Mouse (Mus musculus) forelimb bud, embryonic 11.5 days (tissue): ENCODE results near the gene Optn.
A peak's percentile ranks its signal among the peaks of the same experiment; 100 is the strongest.

Source experiments
- DNase-seq: peaks from one replicate; pipeline ENCODE4 v3.0.0-alpha.2; 2012; ENCODE audit warnings: low read depth, low spot score

Gene Optn

GRCm38 (mm10) chr2:5061133-5061708 lies 2.6 kb downstream of the Optn start:
- DNase-seq: no peak

GRCm38 (mm10) chr2:5059997-5060396 lies 3.9 kb downstream of the Optn start:
- no peak for DNase-seq

GRCm38 (mm10) chr2:5058436-5058835 lies 5.4 kb downstream of the Optn start:
- DNase-seq: no peak

- no peak for DNase-seq
Measured at GRCm38 (mm10) chr2:5050562-5050961, 13.3 kb downstream of the Optn start.

GRCm38 (mm10) chr2:5047016-5047415 lies 16.8 kb downstream of the Optn start:
- no peak for DNase-seq

- DNase-seq: peak; percentile 85
Measured at GRCm38 (mm10) chr2:5045269-5045965, 18.4 kb downstream of the Optn start.

- DNase-seq: no peak
Measured at GRCm38 (mm10) chr2:5044321-5044720, 19.5 kb downstream of the Optn start.

- no peak for DNase-seq
Measured at GRCm38 (mm10) chr2:5043476-5043761, 20.4 kb downstream of the Optn start.

- no peak for DNase-seq
Measured at GRCm38 (mm10) chr2:5042616-5043475, 21.0 kb downstream of the Optn start.

GRCm38 (mm10) chr2:5041854-5042253 lies 22.0 kb downstream of the Optn start:
- DNase-seq: no peak

GRCm38 (mm10) chr2:5040281-5041161 lies 23.3 kb downstream of the Optn start:
- DNase-seq: no peak

- no peak for DNase-seq
Measured at GRCm38 (mm10) chr2:5039350-5040170, 24.3 kb downstream of the Optn start.

GRCm38 (mm10) chr2:5038320-5038719 lies 25.5 kb downstream of the Optn start:
- no peak for DNase-seq

- DNase-seq: no peak
Measured at GRCm38 (mm10) chr2:5037390-5037789, 26.5 kb downstream of the Optn start.

- DNase-seq: no peak
Measured at GRCm38 (mm10) chr2:5036411-5037076, 27.3 kb downstream of the Optn start.

- DNase-seq: no peak
Measured at GRCm38 (mm10) chr2:5035241-5035640, 28.6 kb downstream of the Optn start.

GRCm38 (mm10) chr2:5034801-5035200 lies 29.1 kb downstream of the Optn start:
- no peak for DNase-seq

- DNase-seq: no peak
Measured at GRCm38 (mm10) chr2:5033546-5034420, 30.1 kb downstream of the Optn start.

- DNase-seq: no peak
Measured at GRCm38 (mm10) chr2:5032665-5033064, 31.2 kb downstream of the Optn start.
